Mouse (Mus musculus): ENCODE measurements around the gene Ptprd. TPM values are rescaled to one million over a fixed set of nuclear protein-coding genes. Genes with fewer than 3 reads are reported as not detected.
"Not testable (repeated sequence)": the region's sequence is repeated elsewhere in the genome, so short reads cannot be mapped to it uniquely, and the experiment has no call there.

Ptprd gene
- polyA plus RNA-seq, 1 experiment from 2014 or later, result 6.3 TPM

- no peak overlapping the region for H3K27ac ChIP-seq (ENCODE audit: low read length)
- no peaks in the 10 kb centered on the region for H3K27me3 ChIP-seq (ENCODE audit: control insufficient read depth, insufficient read depth, low read depth, low read length)
- WGBS (ENCODE audit: insufficient replicate concordance), result 73% methylated on average over 6 of the region's 6 CpGs
- H3K9me3 ChIP-seq (replicated peaks; ENCODE audit: control insufficient read depth, low read length), result no peaks in the 10 kb centered on the region
- H3K4me3 ChIP-seq (ENCODE audit: low read depth, low read length), result no peak overlapping the region
- no peaks in the 10 kb centered on the region for H3K36me3 ChIP-seq (ENCODE audit: control insufficient read depth, insufficient read depth)
- no peaks in the 10 kb centered on the region for H3K4me1 ChIP-seq (ENCODE audit: control insufficient read depth, low read depth, low read length)
- no peak for ATAC-seq (ENCODE audit: low read depth)
- no peak overlapping the region for H3K9ac ChIP-seq (ENCODE audit: low read depth, low read length)
- H3K4me2 ChIP-seq (ENCODE audit: low read depth, low read length), result no peak overlapping the region
Measured at GRCm38 (mm10) chr4:76071720-76072119, 2140.0 kb downstream of the Ptprd start.

DNA sequence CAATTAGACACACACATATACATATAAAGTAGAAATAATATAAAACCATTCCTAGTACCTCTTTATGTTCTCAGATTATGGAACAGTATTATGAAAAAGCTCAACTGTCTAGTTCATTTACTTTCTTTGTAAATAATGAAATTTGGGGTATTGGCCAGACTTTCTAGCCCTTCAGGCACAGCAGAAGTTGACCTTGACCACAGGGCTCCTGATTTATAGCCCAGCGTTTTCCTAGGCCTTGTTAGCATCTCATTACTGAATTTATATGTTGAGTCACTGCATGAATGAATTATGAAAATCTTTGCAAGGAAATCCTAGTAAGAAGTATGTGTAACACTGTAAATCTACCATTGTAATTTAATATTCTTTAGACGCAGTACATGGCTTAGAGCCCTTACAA lies 2154.9 kb downstream of the Ptprd start:
- no peaks in the 10 kb centered on the region for H3K36me3 ChIP-seq (ENCODE audit: control insufficient read depth, insufficient read depth)
- no peak overlapping the region for H3K9ac ChIP-seq (ENCODE audit: low read depth, low read length)
- 56% methylated on average over 2 of the region's 2 CpGs for WGBS (ENCODE audit: insufficient replicate concordance)
- ATAC-seq (ENCODE audit: low read depth), result no peak
- H3K27me3 ChIP-seq (ENCODE audit: control insufficient read depth, insufficient read depth, low read depth, low read length), result no peaks in the 10 kb centered on the region
- H3K4me2 ChIP-seq (ENCODE audit: low read depth, low read length), result no peak overlapping the region
- no peak overlapping the region for H3K27ac ChIP-seq (ENCODE audit: low read length)
- no peaks in the 10 kb centered on the region for H3K4me1 ChIP-seq (ENCODE audit: control insufficient read depth, low read depth, low read length)
- H3K4me3 ChIP-seq (ENCODE audit: low read depth, low read length), result no peak overlapping the region
- H3K9me3 ChIP-seq (replicated peaks; ENCODE audit: control insufficient read depth, low read length), result no peaks in the 10 kb centered on the region

GRCm38 (mm10) chr4:76045650-76046049 lies 2166.1 kb downstream of the Ptprd start:
- Histone ChIP-seq H3K4me3 (ENCODE audit: low read depth, low read length) (no peak overlapping the region), H3K4me1 (ENCODE audit: control insufficient read depth, low read depth, low read length) (no peaks in the 10 kb centered on the region), H3K9ac (ENCODE audit: low read depth, low read length) (no peak overlapping the region), H3K9me3 (replicated peaks; ENCODE audit: control insufficient read depth, low read length) (no peaks in the 10 kb centered on the region), H3K27ac (ENCODE audit: low read length) (no peak overlapping the region), H3K4me2 (ENCODE audit: low read depth, low read length) (no peak overlapping the region), H3K36me3 (ENCODE audit: control insufficient read depth, insufficient read depth) (no peaks in the 10 kb centered on the region), H3K27me3 (ENCODE audit: control insufficient read depth, insufficient read depth, low read depth, low read length) (no peaks in the 10 kb centered on the region)
- ATAC-seq (ENCODE audit: low read depth), result no peak
- 48% methylated on average over 2 of the region's 2 CpGs for WGBS (ENCODE audit: insufficient replicate concordance)

DNA sequence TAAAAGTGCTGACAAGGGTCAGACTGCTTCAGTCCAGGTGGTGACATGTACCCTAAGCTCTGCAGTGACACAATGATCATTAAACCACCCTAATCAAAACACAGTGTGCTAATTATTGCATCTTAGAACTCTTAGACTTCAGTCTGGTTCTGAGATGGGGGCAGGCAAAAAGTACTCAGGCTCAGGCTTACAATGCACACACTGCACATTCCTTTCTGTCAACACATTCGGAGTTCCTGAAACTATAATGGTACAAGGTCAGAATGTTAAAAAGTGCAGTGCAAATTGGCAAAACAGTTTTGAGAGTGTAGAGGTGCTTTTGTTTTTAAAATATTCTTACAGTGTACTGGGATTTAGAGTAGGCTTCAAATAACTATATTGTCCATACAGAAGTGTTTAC lies 2167.0 kb downstream of the Ptprd start:
- 63% methylated on average over 1 of the region's 1 CpGs for WGBS (ENCODE audit: insufficient replicate concordance)
- H3K9me3 ChIP-seq (replicated peaks; ENCODE audit: control insufficient read depth, low read length), result no peaks in the 10 kb centered on the region
- no peak overlapping the region for H3K4me2 ChIP-seq (ENCODE audit: low read depth, low read length)
- H3K4me3 ChIP-seq (ENCODE audit: low read depth, low read length), result no peak overlapping the region
- H3K36me3 ChIP-seq (ENCODE audit: control insufficient read depth, insufficient read depth), result no peaks in the 10 kb centered on the region
- H3K27ac ChIP-seq (ENCODE audit: low read length), result no peak overlapping the region
- H3K9ac ChIP-seq (ENCODE audit: low read depth, low read length), result no peak overlapping the region
- H3K4me1 ChIP-seq (ENCODE audit: control insufficient read depth, low read depth, low read length), result no peaks in the 10 kb centered on the region
- no peak for ATAC-seq (ENCODE audit: low read depth)
- H3K27me3 ChIP-seq (ENCODE audit: control insufficient read depth, insufficient read depth, low read depth, low read length), result no peaks in the 10 kb centered on the region

DNA sequence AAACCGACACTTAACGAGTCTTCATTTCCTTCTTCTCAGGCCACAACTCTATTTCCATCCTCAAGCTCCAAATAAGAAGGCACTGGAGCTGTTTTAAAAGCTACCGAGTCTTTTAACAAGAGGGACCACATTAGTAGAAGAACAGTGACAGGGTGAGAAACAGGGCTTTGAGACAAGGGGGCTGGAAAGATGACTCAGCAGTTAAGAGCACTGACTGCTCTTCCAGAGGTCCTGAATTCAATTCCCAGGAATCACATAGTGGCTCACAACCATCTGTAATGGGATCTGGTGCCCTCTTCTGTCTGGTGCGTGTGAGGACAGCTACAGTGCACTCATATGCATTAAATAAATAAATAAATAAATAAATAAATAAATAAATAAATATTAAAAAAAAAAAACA lies 2174.6 kb downstream of the Ptprd start:
- not testable (repeated sequence) for H3K4me1 ChIP-seq (ENCODE audit: control insufficient read depth, low read depth, low read length); ATAC-seq (ENCODE audit: low read depth); H3K27ac ChIP-seq (ENCODE audit: low read length); H3K4me2 ChIP-seq (ENCODE audit: low read depth, low read length); H3K9me3 ChIP-seq (replicated peaks; ENCODE audit: control insufficient read depth, low read length); H3K9ac ChIP-seq (ENCODE audit: low read depth, low read length); H3K36me3 ChIP-seq (ENCODE audit: control insufficient read depth, insufficient read depth); H3K27me3 ChIP-seq (ENCODE audit: control insufficient read depth, insufficient read depth, low read depth, low read length); H3K4me3 ChIP-seq (ENCODE audit: low read depth, low read length)
- WGBS (ENCODE audit: insufficient replicate concordance), result 61% methylated on average over 4 of the region's 4 CpGs

DNA sequence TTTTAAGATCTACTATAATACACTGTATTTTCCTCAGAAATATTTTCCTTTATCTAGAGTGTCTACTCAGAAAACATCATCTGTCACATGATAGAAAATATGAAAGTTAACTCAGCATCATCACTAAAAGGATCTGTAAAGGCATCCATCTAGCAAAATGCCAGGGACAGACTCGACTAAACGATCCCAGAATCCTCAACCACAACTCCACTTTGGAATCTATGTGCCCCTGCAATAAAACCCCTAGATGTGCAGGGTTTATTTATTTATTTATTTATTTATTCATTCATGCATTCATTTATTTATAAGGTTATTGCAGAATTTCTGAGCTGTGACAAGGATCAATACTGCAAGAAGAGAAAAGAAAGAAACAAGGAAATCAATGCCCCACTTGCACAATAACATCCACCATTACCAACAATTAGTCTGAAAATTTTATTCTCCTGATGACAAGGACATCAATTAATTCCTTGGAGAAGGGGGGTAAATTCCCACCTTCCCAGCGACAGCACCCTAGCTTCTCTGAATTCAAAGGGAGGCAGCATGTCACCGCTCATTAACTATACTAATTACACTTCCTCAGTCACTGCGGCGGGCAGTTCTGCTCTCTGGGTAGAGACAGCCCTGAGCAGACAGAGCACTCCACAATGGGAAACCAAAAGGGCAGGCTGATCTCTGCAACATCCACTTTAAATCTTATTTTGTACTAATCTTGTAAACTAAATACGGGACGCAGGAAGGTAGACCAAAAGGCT lies 2186.0 kb downstream of the Ptprd start:
- WGBS (ENCODE audit: insufficient replicate concordance), result 65% methylated on average over 8 of the region's 8 CpGs
- no peak overlapping the region for H3K4me3 ChIP-seq (ENCODE audit: low read depth, low read length)
- no peak overlapping the region for H3K9ac ChIP-seq (ENCODE audit: low read depth, low read length)
- no peak overlapping the region for H3K27ac ChIP-seq (ENCODE audit: low read length)
- H3K27me3 ChIP-seq (ENCODE audit: control insufficient read depth, insufficient read depth, low read depth, low read length), result no peaks in the 10 kb centered on the region
- no peaks in the 10 kb centered on the region for H3K4me1 ChIP-seq (ENCODE audit: control insufficient read depth, low read depth, low read length)
- ATAC-seq (ENCODE audit: low read depth), result no peak
- H3K4me2 ChIP-seq (ENCODE audit: low read depth, low read length), result no peak overlapping the region
- H3K36me3 ChIP-seq (ENCODE audit: control insufficient read depth, insufficient read depth), result no peaks in the 10 kb centered on the region
- H3K9me3 ChIP-seq (replicated peaks; ENCODE audit: control insufficient read depth, low read length), result no peaks in the 10 kb centered on the region

DNA sequence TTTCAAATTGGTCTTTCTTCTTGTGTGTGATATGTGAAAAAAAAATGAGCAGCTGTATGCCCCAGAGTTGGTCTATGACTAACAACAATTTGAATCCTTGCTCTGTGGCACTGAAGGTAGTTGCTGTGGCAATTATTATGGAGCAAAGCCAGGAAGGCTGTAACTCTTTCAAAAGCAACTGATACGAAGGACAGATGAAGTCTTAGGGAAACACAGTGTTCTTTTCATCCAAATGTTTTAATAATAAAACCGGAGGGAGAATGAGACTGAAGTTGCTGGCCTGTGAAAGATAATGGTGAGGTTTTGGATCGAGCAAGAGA lies 2187.3 kb downstream of the Ptprd start:
- Histone ChIP-seq H3K27me3 (ENCODE audit: control insufficient read depth, insufficient read depth, low read depth, low read length) (no peaks in the 10 kb centered on the region), H3K36me3 (ENCODE audit: control insufficient read depth, insufficient read depth) (no peaks in the 10 kb centered on the region), H3K4me1 (ENCODE audit: control insufficient read depth, low read depth, low read length) (no peaks in the 10 kb centered on the region), H3K4me2 (ENCODE audit: low read depth, low read length) (no peak overlapping the region), H3K27ac (ENCODE audit: low read length) (no peak overlapping the region), H3K9ac (ENCODE audit: low read depth, low read length) (no peak overlapping the region), H3K9me3 (replicated peaks; ENCODE audit: control insufficient read depth, low read length) (no peaks in the 10 kb centered on the region), H3K4me3 (ENCODE audit: low read depth, low read length) (no peak overlapping the region)
- no peak for ATAC-seq (ENCODE audit: low read depth)
- WGBS (ENCODE audit: insufficient replicate concordance), result 54% methylated on average over 3 of the region's 3 CpGs

- Histone ChIP-seq H3K27me3 (ENCODE audit: control insufficient read depth, insufficient read depth, low read depth, low read length) (no peaks in the 10 kb centered on the region), H3K4me3 (ENCODE audit: low read depth, low read length) (no peak overlapping the region), H3K27ac (ENCODE audit: low read length) (no peak overlapping the region), H3K9ac (ENCODE audit: low read depth, low read length) (no peak overlapping the region), H3K9me3 (replicated peaks; ENCODE audit: control insufficient read depth, low read length) (no peaks in the 10 kb centered on the region), H3K36me3 (ENCODE audit: control insufficient read depth, insufficient read depth) (no peaks in the 10 kb centered on the region), H3K4me2 (ENCODE audit: low read depth, low read length) (no peak overlapping the region), H3K4me1 (ENCODE audit: control insufficient read depth, low read depth, low read length) (no peaks in the 10 kb centered on the region)
- ATAC-seq (ENCODE audit: low read depth), result no peak
- 72% methylated on average over 13 of the region's 13 CpGs for WGBS (ENCODE audit: insufficient replicate concordance)
Measured at GRCm38 (mm10) chr4:76023756-76024501, 2187.8 kb downstream of the Ptprd start.

DNA sequence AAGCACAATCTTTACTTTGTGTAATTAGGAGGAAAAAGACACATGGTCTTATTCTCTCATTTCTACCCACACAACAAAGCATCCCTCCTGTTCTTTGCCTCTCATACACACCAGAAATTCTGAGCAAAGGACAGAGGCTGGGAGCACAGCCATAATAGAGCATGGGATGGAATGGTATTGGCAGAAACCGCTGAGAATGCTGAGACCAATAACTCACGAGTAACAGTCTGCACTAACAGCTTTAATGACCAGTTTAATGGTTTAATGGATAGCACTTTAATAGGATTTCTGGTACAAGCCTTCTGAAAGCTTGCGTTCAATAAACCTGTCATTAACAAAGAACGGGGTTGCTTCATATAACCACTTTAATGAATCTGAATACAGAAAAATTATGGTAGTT lies 2190.1 kb downstream of the Ptprd start:
- no peak for ATAC-seq (ENCODE audit: low read depth)
- 59% methylated on average over 4 of the region's 4 CpGs for WGBS (ENCODE audit: insufficient replicate concordance)
- H3K9ac ChIP-seq (ENCODE audit: low read depth, low read length), result no peak overlapping the region
- H3K36me3 ChIP-seq (ENCODE audit: control insufficient read depth, insufficient read depth), result no peaks in the 10 kb centered on the region
- H3K27me3 ChIP-seq (ENCODE audit: control insufficient read depth, insufficient read depth, low read depth, low read length), result no peaks in the 10 kb centered on the region
- no peaks in the 10 kb centered on the region for H3K4me1 ChIP-seq (ENCODE audit: control insufficient read depth, low read depth, low read length)
- no peak overlapping the region for H3K4me2 ChIP-seq (ENCODE audit: low read depth, low read length)
- H3K4me3 ChIP-seq (ENCODE audit: low read depth, low read length), result no peak overlapping the region
- H3K27ac ChIP-seq (ENCODE audit: low read length), result no peak overlapping the region
- H3K9me3 ChIP-seq (replicated peaks; ENCODE audit: control insufficient read depth, low read length), result no peaks in the 10 kb centered on the region

Measured in liver, embryonic 16.5 days (tissue).